Mouse (Mus musculus): ENCODE measurements around the gene Ubqln4.

DNA sequence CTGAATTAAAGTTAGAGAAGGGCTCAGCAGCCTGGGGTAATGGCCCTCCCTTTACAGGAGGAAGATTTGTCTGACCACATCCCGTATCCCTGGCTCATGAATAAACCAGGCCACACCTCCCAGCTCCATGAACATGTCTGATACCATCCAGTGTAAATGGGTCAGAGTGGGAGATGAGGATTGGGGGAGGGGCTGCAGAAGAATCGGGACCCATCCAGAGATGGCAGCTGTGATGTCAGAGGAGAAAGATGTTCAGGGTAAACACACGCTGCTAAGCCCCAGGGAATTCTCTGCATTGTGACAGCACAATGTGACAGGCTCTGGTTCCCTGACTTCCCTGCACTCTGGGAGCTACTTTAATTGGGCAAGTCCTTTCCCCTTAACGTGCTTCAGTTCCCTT, 9.9 kb downstream of the Ubqln4 start:
- TF ChIP-seq ETS1 (IDR thresholded peaks at IDR 0.05; ENCODE audit: low read depth, low read length) = no peak
- TF ChIP-seq JUND (IDR thresholded peaks at IDR 0.05; ENCODE audit: low read depth, low read length) = no peak
- TF ChIP-seq POLR2A (IDR thresholded peaks at IDR 0.05; ENCODE audit: control insufficient read depth in 1 of 2, insufficient read depth in 1 of 2, low read depth in 1 of 2, low read length in 2 of 2, poor library complexity in 1 of 2) = no peak
- no peak for TF ChIP-seq CTCF (IDR thresholded peaks at IDR 0.05 in 2 of 3, conservative IDR thresholded peaks at IDR 0.05 in 1 of 3; ENCODE audit: control insufficient read depth in 1 of 3, insufficient read depth in 1 of 3, low read depth in 2 of 3, low read length in 3 of 3, poor library complexity in 1 of 3, severe bottlenecking in 1 of 3)
- TF ChIP-seq MAFK (IDR thresholded peaks at IDR 0.05; ENCODE audit: borderline replicate concordance, low read depth, low read length) = no peak

Measured in MEL (cell line).